Mouse (Mus musculus) midbrain, postnatal 0 days (tissue): ENCODE measurements around the gene Fam43b. TPM values are rescaled to one million over a fixed set of nuclear protein-coding genes. Genes with fewer than 3 reads are reported as not detected.

Experiments used
- ATAC-seq: fragments of 200-750 bp; cut with Nextera tagmentation; 2 replicates; pipeline ENCODE4 v1.8.0; 2017; ENCODE audit warnings: moderate number of reproducible peaks, mild to moderate bottlenecking, moderate TSS enrichment, moderate library complexity; ENCODE audit not compliant: low FRiP score
- DNase-seq: peaks from one replicate; pipeline ENCODE4 v3.0.0-alpha.2; 2015; ENCODE audit warnings: low spot score
- H3K27ac ChIP-seq: fragments of 300-500 bp; sonication (generic); 2 replicates; pipeline ENCODE4 v1.5.1; 2014; ENCODE audit warnings: low read depth, mild to moderate bottlenecking, low read length, mixed read lengths
- H3K27me3 ChIP-seq: fragments of 300-500 bp; sonication (generic); 2 replicates; pipeline ENCODE4 v1.6.1; 2014; ENCODE audit warnings: low read length, control low read depth, mixed read lengths; ENCODE audit not compliant: insufficient read depth
- H3K36me3 ChIP-seq: fragments of 300-500 bp; sonication (generic); 2 replicates; pipeline ENCODE4 v1.6.1; 2014; ENCODE audit warnings: low read length, control low read depth, mixed read lengths; ENCODE audit not compliant: insufficient read depth
- H3K4me1 ChIP-seq: fragments of 300-500 bp; sonication (generic); 2 replicates; pipeline ENCODE4 v1.6.1; 2014; ENCODE audit warnings: mild to moderate bottlenecking, control low read depth, antibody characterized with exemption, low read length, mixed read lengths; ENCODE audit not compliant: insufficient read depth
- H3K4me2 ChIP-seq: fragments of 300-500 bp; sonication (generic); 2 replicates; pipeline ENCODE4 v1.6.1; 2014; ENCODE audit warnings: low read depth, mild to moderate bottlenecking, low read length, mixed read lengths; ENCODE audit not compliant: poor library complexity, severe bottlenecking
- H3K4me3 ChIP-seq: fragments of 300-500 bp; sonication (generic); 2 replicates; pipeline ENCODE4 v1.5.1; 2014; ENCODE audit warnings: low read depth, mild to moderate bottlenecking, low read length, moderate library complexity
- H3K9ac ChIP-seq: fragments of 300-500 bp; sonication (generic); replicated peaks from 2 replicates; pipeline ENCODE4 v1.6.1; 2014; ENCODE audit warnings: mild to moderate bottlenecking, low read length, moderate library complexity, mixed read lengths; ENCODE audit not compliant: poor library complexity, severe bottlenecking
- H3K9me3 ChIP-seq: fragments of 300-500 bp; sonication (generic); 2 replicates; pipeline ENCODE4 v1.6.1; 2016; ENCODE audit warnings: low read length, control low read depth
- CTCF ChIP-seq: IDR thresholded peaks from 2 replicates; pipeline ENCODE4 v1.5.1; 2016; ENCODE audit warnings: antibody characterized with exemption, mild to moderate bottlenecking
- WGBS: fragments of 180-500 bp; shearing (Covaris S2); extraction: QIAGEN DNeasy Blood & Tissue Kit; methylation state at CpG from one replicate; pipeline ENCODE4 v1.1.7; 2014; 5-methylcytosine and 5-hydroxymethylcytosine counted together
- polyA plus RNA-seq: library from polyadenylated mRNA; unstranded; fragments of >200 nt; fragmentation: Nextera tagmentation; extraction: Ambion mirVana; gene quantifications from 2 replicates; pipeline ENCODE4 v1.2.1, GENCODE M21; 2015
- total RNA-seq: library from RNA; depleted of rRNA; stranded (reverse); fragments of >200 nt; gene quantifications from 2 replicates; pipeline ENCODE4 v1.2.3, GENCODE M21; 2014; rRNA removed

Gene Fam43b
- 18.7 and 24.0 TPM in 2 replicates for total RNA-seq
- 20.1 and 21.6 TPM in 2 replicates for polyA plus RNA-seq

DNA sequence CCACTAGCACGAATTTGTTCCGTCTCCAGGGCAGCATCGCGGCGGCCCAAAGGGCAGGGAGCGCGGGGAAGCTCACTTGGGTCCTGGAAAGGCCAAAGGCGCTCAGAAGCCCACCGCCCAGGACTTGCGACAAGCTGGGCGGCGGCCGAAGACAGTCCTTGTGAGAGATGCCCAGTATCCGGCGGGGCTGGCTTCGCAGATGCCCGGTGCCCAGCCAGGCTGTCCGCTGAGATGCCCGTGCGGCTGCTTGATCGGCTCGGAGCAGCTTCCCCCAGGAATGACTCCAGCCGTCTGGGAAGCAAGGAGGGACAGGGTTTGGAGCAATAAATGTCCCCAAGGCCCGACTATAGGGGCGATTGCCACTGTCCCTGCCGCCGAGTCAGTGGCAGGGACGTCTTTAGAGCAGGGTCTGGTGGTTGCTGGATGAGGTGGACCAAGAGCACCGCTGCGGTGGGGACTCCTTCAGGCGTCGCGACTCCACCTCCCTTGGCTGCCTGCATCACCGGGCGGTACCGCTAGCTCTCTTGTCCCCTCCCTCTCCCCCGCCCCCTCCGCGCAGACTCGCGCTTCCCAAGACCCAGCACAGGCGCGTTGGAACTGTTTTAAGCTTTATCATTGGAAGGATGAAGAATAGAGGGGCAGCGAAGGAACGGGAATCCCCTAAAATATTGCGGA, at the start of gene Fam43b:
Gene Fam43b (minus strand): TSS at position 558 of the 675 bp plus-strand sequence.
- H3K4me1 ChIP-seq = no peaks in the 10 kb centered on the region; the same call in 1 of the 2 replicates
- DNase-seq = peak; percentile 80
- H3K4me2 ChIP-seq = peak within 1 kb of the TSS; percentile 86
- no peak for TF ChIP-seq CTCF
- peak within 1 kb of the TSS; percentile 73 for H3K9ac ChIP-seq
- H3K27me3 ChIP-seq = peaks cover 35% of the 10 kb centered on the region
- no peaks in the 10 kb centered on the region for H3K9me3 ChIP-seq
- no peaks in the 10 kb centered on the region for H3K36me3 ChIP-seq
- peak within 1 kb of the TSS; percentile 57 for H3K27ac ChIP-seq
- WGBS = 2% methylated on average over 45 of the region's 46 CpGs
- peak within 1 kb of the TSS; percentile 60 for H3K4me3 ChIP-seq
- peak; percentile 62; the same call in 1 of the 2 replicates for ATAC-seq

GRCm38 (mm10) chr4:138444941-138445340, 48.6 kb upstream of the Fam43b start:
- H3K9me3 ChIP-seq = no peaks in the 10 kb centered on the region
- whole genome bisulfite sequencing = 7% methylated on average over 5 of the region's 5 CpGs
- no peak overlapping the region for H3K4me3 ChIP-seq
- H3K9ac ChIP-seq = no peak overlapping the region
- no peaks in the 10 kb centered on the region for H3K4me1 ChIP-seq
- no peaks in the 10 kb centered on the region for H3K27me3 ChIP-seq
- no peak for DNase-seq
- H3K4me2 ChIP-seq = no peak overlapping the region
- TF ChIP-seq CTCF = no peak
- H3K36me3 ChIP-seq = peaks cover 17% of the 10 kb centered on the region
- no peak overlapping the region for H3K27ac ChIP-seq
- ATAC-seq = no peak

GRCm38 (mm10) chr4:138440062-138440461, 43.7 kb upstream of the Fam43b start:
- Histone ChIP-seq H3K4me2 (no peak overlapping the region), H3K4me1 (peaks cover 9% of the 10 kb centered on the region), H3K9me3 (no peaks in the 10 kb centered on the region), H3K27me3 (no peaks in the 10 kb centered on the region), H3K9ac (no peak overlapping the region), H3K27ac (no peak overlapping the region), H3K36me3 (peaks cover 46% of the 10 kb centered on the region), H3K4me3 (no peak overlapping the region)
- no peak for TF ChIP-seq CTCF
- 80% methylated on average over 3 of the region's 3 CpGs for WGBS
- DNase-seq (no peak), ATAC-seq (no peak)

DNA sequence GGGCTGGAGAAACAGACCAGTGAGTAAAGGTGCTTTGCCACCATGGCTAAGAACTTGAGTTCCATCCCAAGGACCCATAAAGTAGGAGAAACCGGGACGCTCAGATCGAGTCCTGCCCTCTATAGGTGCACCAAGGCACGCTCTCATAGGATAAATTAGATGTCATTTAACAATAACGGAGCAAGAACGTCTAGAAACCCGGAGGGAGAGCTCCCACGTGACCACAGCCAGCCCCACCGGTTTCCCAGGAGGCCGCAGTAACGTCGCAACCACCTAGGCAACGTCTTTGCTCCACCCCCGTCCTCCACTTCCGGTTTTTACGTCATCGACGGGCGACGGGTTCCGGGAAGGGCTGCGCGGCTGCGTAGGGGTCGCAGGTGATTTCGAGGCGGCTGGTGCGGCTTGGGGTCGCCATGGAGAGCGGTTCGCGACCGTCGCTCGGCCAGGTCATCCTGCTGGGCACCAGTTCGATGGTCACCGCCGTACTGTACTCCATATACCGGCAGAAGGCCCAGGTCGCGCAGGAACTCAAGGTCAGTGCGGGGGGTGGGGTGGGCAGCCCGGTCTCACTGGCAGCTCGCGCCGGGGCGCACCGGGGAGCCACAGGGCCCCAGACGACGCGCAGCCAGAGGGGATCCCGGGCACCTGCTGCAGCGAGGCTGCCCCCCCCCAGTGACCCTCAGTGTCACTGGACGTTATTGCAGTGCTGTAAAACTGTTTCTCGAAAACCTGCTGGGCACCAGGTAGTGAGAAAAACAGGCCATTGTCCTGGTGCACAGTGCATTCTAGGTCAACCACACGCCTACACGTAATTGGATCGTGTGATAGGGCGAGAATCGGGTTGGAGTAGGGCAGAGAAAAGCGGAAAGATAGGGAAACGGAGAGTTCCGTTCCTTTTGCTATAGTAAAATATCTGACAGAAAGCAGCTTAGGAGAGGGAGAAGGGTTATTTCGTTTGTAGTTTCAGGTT, 38.3 kb upstream of the Fam43b start, which contains the start of gene Mul1:
Gene Mul1 (plus strand): TSS at position 325 of the 970 bp plus-strand sequence.
- H3K36me3 ChIP-seq = peaks cover 27% of the 10 kb centered on the region
- WGBS = 2% methylated on average over 64 of the region's 64 CpGs
- peak; percentile 97 for DNase-seq

DNA sequence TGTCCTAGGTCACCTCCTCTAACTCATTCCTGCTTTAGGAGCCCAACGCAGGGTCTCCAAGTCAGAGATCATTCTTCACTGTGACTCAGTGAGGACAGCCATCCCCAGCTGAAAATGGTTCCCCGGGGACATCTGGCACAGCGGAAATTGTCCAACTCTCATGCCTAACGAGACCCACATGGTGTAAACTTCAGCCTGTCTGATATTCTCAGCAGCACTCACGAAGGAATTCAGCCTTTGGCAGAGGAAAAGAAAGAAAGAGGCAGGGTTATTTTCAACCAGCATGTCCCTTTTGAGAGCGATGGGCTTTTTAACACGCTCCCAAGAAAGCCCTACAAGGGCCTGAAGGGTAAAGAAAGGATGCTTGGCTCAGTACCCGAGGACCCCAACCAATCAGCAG, 35.0 kb upstream of the Fam43b start:
- 56% methylated on average over 8 of the region's 8 CpGs for WGBS
- Histone ChIP-seq H3K4me2 (no peak overlapping the region), H3K36me3 (no peaks in the 10 kb centered on the region), H3K4me3 (no peak overlapping the region), H3K27me3 (no peaks in the 10 kb centered on the region), H3K9ac (no peak overlapping the region), H3K27ac (no peak overlapping the region), H3K4me1 (peaks cover 9% of the 10 kb centered on the region), H3K9me3 (no peaks in the 10 kb centered on the region)
- ATAC-seq (no peak), DNase-seq (no peak)
- TF ChIP-seq CTCF = no peak

More for the DNA sequence above, 38.3 kb upstream of the Fam43b start, which contains the start of gene Mul1:
- Histone ChIP-seq H3K4me1 (peaks cover 9% of the 10 kb centered on the region), H3K4me2 (peak within 1 kb of the TSS; percentile 72), H3K4me3 (peak within 1 kb of the TSS; percentile 88), H3K27me3 (no peaks in the 10 kb centered on the region), H3K9me3 (no peaks in the 10 kb centered on the region), H3K27ac (peak within 1 kb of the TSS; percentile 80), H3K9ac (peak within 1 kb of the TSS; percentile 91)
- TF ChIP-seq CTCF = peak; percentile 58
- peak; percentile 93 for ATAC-seq
